Mouse (Mus musculus) layer of hippocampus, adult 18-20 months (tissue): ENCODE data around the gene Adcy1. TPM values are rescaled to one million over a fixed set of nuclear protein-coding genes. Genes with fewer than 3 reads are reported as not detected.

Experiments
- DNase-seq, 2 experiments: peaks; one replicate each; pipeline ENCODE4 v3.0.0; 2022; ENCODE audit warnings: low spot score in 2 of 2
- total RNA-seq, 2 experiments: library from RNA; stranded (reverse); gene quantifications; 2 replicates each; pipeline ENCODE4 v1.2.3; 2021

Adcy1 gene
- total RNA-seq, 2 experiments from 2014 or later = 359 to 377 TPM

DNA sequence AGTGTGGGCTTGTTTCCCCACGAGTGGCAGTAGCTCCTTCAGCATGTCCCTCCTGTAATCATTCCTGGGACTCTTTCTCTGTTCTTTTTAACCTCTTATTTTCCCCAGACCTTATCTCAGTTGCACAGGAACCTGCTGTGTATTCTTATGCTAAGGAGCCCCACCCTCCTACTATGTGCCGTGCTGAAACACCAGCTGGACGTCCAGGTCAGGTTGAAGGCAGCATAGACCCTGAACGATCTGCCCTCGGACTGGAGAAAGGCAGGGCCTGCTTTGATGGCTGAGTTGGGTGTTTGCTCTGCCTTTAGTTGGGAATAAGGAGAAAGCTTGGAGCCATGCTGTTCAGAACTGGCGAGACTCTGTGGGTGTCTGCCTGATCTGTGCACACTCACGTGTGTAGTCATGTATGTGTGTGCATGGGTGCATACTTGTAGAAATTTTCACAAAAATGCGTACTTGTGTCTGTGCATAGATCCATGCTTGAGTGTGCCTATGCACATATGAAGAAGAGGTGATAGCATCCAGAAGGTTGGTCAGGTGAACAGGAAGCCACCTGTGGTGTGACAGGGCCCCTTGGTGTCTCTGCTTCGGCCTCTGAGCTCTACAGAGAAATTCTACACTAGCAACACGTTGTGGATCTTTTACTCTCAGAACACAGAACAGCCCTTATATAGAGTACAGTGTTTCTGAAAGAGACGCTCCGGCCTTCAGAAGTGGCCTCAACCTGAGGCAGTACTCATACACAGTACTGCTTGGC lies 5.4 kb downstream of the Adcy1 start:
- DNase-seq = no peak

DNA sequence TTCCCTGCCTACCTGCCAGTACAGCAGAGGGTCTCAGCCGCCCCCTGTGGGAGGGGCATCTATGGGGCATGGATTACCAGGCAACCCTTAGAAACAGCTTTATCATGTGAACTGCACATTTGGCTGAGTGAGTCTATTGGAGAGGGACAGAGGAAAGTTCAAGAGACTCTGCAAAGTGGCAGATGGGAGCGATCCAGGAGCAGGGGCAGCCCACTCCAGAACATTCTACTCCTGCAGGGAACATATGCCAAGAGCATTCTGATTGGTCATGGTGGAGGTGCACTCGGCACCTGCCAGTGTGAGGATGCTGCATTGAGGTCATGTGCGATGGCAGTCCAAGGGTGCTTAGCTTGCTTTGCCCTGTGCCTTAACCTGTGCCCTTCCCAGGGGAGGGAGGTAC lies 6.5 kb downstream of the Adcy1 start:
- no peak for DNase-seq

DNA sequence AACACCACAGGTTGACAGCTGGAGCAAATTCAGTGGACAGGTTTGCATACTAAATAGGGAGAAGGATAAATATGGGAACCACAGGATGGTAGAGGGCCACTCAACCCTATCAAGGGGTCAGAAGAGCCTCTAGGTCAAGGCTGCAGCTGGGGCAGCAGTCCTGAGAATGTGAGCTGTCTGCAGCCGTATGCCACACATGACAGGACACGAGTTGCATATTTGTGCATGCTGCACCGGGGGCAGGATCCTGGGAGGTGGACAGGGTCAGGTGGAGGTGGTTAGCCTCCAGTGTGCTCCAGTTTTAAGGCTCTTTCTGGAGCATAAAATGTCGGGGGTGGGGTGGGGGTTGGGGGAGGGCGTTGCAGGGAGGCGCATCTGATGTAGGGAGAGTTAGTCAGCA lies 8.3 kb downstream of the Adcy1 start:
- DNase-seq = no peak

DNA sequence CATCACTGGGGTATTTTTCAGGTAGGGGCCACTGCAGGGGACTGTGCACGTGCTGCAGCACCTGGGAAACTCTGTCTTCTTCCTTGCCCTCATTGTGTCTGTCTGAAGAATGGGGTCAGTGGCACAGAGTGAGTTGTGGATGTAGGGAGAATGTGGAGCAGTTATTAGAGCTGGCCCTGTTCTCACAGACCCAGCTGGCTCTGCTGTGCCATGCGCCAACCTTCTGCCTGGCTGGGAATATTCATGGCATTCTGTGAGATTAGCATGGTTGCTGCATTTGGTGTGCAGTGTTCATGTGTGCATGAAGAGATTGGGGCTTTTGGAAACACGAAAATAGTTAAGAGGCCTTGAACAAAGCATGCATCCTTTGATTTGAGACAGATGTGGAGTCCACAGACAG lies 10.3 kb downstream of the Adcy1 start:
- DNase-seq = peak in 1 of 2 experiments; percentile 60

DNA sequence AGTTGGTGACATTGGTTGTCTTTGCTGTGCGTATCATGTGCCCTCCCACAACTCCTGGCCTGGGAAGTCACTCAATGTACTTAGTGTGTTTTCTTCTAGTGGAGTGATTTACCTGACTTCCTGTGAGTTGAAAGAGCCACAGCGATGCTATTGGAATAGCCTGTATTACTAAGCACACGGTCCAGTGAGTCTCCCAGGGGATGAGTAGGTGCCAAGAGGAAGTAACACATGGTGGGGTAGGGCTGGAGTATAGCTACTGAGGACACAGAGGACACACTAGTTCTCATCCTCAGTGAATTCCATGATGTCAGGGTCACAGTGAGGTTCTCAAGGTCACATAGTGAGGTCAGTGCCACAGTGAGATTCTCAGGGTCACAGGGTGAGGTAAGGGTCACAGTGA lies 13.2 kb downstream of the Adcy1 start:
- DNase-seq = no peak

DNA sequence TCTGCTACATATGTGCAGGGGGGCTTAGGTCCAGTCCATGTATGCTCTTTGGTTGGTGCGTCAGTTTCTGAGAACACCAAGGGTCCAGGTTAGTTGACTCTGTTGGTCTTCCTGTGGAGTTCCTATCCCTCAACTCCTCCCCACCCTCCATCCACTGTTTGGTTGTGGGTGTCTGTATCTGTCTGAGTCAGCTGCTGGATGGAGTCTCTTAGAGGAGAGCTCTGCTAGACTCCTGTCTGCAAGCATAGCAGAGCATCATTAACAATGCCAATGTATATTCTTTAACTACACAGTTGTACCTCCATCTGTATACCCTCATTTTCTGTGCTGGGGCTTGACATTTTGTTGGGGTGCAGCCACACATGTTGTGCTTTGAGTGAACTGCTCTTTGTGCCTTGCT lies 18.6 kb downstream of the Adcy1 start:
- no peak for DNase-seq

DNA sequence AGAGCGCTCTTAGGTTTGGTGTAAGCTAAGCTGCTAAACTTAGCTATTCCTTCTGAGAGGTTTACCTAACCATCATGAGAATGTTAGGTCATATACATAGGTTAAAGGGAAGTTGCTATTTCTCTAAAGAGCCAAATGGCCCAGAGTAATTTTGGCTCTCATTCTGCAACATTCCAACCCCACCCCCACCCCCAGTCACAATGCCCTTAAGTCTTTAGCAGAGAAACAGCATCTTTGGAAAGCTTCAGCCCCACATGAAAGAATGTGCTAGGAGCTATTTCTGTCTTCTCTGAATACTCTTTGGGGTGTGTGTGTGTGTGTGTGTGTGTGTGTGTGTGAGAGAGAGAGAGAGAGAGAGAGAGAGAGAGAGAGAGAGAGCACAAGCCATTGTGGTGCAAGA lies 20.6 kb downstream of the Adcy1 start:
- no peak for DNase-seq

DNA sequence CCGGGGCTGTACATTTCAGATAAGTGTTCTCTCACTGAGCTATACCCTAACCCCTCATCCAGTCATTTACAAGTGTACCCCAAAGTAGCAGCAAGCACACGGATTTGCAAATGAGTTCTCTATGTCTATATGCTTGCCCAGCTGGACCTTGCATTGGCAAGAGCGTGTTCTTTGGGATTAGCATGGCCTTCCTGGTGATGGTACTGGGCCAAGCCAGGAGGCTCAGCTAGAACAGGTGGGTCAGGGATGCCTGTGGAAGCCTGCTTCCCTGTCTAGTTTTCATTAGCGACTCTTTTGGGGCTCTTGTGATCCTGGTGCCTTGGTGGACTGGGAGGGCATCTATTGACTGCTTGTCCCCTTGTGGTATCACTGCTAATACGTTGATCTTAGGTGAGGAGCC lies 21.9 kb downstream of the Adcy1 start:
- DNase-seq = no peak

DNA sequence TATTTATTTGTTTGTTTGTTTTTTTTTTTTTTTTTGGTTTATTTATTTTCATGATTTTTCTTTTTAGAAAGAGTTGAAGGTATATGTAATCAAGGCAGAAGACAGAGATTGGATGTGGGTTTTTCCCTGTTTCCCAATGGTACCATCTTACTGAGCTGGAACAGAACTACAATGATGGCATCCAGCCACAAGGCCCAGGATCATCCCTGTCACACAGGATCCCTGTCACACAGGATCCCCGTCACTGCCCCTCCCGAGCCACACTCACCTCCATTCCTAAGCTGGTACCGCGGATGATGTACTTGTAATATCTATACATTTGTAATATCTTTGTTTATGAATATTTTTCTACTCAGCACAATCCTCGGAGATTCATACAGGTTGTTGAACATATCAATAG lies 27.8 kb downstream of the Adcy1 start:
- DNase-seq = no peak

DNA sequence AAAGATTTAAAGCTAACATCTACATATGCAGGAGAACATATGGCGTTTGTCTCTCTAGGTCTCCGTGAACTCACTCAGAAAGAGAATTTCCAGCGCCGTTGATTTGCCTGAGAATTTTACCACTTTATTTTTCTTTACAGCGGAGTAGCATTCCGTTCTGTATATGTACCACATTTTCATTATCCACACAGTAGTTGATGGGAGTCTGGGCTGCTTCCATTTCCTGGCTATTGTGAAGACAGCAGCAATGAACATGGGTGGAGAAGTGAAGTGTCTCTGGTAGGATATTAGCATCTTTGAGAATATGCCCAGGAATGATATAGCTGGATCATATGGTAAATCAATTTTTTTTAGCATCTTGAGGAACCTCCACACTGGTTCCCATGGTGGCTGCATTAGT lies 31.6 kb downstream of the Adcy1 start:
- no peak for DNase-seq

DNA sequence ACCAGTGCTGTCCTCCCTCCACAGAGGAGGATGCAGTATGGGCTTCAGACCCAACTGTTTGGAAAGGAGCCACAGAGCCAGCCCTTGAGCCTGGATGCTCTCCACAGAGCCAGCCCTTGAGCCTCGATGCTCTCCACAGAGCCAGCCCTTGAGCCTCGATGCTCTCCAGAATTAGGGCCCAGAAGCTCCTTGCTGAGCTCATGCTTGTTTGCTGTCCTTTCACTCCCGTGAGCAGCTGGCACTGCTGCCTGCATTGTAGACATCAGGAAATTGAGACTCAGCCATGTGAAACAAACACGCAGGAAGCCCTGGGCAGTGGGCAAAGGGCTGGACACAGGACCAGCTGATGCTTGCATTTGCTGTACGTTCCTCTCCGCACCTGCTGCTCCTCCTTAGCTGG lies 38.4 kb downstream of the Adcy1 start:
- DNase-seq = no peak

DNA sequence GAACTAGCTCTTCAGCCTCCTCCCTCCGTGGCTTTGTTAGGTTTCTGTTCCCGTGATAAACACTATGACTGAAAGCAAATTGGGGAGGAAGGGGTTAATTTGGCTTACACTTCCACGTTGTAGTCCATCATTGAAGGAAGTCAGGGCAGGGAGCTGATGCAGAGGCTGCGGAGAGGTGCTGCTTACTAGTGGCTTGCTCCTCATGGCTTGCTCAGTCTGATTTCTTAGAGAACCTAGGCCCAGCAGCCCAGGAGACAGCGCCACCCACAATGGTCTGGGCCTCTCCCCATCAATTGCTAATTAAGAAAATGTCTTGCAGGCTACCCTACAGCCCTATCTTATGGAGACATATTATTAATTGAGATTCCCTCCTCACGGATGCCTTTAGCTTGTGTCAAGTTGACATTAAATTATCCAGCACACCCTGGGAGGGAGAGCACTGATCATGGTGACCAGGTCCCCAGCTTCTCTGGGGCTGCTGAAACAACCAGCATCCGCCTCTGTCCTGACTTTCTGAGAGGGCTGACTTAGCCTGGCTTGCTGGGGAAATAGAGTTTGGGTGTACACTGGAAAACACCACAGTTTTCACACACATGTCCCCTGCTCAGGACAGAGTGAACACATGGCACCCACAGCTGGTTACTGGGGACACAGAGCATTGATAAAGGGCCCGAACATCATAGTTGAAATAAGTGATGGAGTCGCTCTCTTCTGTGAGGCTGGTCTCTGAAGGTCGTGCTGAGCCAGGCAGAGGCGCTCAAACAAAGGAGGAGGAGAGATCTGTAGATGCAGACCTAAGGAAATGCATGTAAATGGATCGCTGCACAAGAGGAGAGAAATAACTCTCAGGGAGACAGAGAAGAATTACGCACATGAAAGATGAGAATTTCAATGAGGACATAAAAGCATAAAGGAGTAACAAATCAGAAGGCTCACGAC lies 39.2 kb downstream of the Adcy1 start:
- no peak for DNase-seq

DNA sequence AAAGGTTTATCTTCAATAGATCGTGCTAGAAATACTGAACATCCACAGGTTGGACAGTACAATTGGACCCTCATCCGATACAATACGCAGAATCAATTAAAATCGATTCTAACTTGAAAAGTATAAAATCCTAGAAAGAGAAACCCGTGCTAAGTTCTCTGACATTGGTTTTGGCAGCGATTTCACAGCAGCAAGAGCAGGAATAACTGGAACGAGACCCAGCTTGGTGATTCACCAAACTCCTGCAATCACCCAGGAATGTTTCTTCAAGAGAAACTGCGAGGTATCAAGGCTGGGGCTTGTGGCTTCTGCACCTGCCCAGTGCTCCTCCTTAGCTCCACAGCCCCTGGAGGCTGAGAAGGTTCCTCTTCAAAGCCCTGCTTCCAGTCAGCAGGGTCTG lies 42.0 kb downstream of the Adcy1 start:
- DNase-seq = no peak

DNA sequence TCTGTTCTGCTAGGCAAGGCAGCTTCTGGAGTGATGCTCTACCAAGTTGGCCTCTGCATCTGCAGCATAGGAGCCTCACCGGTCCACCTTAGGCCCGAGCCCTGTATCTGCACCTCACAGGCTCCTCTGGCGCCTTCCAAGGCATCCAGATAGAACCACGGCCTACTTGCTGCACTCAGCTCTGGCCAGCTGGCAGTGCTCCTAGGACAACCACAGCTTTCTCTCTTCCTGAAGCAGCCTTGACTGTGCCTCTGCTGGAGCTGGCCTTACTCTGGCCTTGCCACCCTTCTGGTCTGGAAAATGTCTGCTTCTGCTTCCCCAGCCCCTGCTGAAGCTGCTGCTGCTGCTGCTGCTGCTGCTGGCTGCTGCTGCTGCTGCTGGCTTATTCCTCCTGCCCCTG lies 45.8 kb downstream of the Adcy1 start:
- DNase-seq = no peak

DNA sequence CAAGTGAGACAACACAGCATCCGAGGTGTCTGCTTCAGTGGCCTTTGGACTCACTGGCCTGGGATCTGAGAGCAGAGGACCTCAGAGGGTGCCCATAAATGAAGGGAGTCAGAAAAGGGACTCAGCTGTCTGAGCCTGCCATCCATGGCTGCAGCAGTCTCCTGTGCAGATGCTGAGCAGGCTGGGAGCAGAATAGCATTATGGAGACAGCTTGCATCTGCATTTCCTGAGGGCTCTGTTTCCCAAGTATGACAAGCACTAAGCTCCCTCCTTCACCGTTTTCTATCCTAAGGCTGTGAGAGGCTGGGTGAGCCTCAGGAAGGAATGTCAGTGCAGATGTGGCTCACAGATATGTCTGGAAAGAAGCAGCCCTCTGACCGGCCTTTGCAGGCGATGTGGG lies 49.8 kb downstream of the Adcy1 start:
- no peak for DNase-seq

DNA sequence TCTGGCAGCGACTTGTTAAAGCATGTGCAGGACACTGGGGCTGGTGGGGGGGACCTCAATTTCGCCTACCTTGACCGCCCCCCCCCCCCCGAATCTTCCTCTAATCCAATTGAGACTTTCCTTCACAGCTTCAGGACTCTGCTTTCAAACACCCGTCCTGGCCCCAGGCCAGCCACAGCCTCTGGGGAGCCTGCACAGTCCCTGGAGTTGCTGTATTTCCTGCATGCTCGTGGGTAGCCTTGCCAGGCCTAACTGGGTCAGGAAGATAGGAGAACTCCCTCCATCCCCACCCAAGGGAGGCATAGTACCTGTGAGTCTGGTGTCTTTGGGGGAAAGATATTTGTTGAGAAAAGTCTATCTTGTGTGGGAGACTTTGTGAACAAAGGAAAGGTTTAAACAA lies 50.4 kb downstream of the Adcy1 start:
- DNase-seq = no peak

DNA sequence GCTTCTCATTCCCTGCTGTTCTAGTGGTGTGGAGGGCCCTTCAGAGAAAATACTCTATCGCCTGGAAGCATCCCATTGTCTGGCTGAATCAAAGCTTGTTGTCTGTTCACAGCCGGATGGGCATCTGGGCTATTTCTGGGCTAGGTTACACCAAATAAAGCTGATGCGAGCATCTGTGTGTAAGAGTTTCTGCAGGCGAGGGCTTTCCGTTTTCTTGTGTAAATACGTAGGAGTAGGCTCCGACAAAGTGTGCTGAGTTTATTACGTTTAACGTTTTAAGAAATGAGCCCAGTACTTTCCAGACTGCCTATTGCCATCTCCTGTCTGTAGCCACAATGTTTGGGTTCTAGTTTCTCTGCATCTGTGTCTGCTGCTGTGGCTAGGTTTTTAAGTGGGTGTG lies 51.0 kb downstream of the Adcy1 start:
- no peak for DNase-seq

DNA sequence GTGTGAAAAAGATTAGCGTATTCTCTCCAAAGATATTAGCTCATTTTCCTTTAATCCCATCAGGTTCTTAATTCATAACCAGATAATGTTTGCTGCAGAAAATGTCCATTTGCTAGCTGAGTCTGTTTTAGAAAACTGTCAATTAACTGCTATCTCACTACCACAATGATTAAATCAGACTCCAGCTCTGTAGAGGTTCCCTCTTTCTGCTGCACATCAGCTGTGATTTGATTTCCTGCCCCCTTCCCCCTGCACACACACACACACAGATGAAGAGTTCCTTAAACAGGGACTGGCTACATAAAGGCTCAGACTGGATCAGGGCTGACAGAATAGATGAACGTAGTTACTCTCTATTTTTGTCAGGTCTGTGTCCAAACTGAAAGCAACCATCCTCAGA lies 53.4 kb downstream of the Adcy1 start:
- no peak for DNase-seq

DNA sequence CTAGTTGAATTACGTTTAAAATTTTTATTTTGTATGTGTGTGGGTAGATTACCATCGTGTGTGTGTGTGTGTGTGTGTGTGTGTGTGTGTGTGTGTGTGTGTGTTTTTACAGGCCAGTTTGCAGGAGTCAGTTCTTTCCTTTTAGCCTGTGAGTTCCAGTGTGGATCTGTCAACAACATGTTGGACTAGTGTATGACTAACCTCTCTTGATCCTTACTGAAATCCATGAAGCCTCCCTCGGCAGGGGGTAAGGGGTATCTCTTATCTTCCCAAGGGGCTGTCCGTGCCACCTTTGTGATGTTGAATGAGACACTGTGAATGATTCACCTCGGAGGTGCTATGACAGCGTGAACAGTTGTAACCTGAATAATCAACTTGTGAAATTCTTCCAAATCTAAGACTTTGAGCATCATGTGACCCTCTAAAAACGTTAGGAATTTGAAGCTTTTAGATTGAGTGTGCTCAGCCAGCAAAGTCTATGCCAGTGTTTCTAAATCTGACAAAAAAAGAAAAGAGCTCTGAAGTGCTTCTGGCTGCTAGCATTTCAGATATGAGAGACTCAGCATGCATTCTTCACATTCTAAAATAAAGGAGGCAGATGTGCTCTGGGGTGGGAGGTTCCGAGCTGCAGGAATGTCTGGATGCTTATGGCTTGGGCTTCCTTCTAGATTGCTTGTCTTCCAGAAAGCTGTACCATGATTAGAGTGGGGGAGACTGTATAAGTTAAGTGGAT lies 66.2 kb downstream of the Adcy1 start:
- no peak for DNase-seq

DNA sequence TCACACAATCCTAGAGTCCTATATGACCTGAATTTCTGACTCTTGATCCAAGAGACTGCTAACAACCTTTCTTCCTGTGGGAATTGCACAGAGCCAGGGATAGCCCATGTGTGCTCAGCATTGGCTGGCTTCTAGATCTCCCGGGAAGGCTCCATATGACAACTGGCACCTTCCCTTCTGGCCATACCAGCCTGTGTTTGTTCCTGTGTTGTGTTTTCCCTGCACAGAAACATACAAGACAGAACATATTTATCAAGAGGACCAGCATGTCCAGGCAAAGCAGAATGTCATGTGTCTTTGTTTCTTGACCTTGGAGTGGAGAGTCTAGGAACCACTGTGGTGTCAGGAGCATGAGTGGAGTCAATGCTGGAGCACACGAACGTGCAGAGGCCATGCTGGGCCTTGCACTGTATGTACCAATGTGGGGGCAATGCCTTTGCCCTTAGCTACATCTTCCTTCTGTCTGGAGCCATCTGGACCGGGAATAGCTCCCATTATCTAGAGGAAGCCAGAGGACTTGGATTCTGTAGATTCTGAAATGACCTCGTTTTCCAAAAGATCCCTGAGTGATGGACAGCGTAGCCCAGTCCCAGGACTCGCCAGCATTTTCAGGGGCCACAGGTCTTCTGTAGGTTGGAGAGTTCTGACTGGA lies 69.6 kb downstream of the Adcy1 start:
- DNase-seq = no peak

DNA sequence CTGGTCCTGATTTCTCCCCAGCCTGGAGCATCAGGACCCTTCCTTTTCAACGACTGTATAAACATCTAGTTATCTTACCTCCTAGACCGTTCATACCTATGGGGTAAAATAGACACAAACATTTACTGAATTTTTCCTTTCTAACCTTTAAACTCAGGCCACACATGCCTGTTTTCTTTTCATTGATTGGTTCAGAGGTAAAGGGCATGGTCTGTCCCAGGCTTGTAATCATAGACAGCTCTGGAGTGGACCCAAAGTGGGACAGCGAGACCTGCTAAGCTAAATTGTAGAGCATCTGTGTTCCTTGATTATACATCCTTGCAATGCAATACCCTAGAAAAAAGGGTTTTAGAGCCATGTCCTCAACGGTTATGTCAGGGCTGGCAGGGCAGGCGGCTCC lies 70.4 kb downstream of the Adcy1 start:
- DNase-seq = no peak
